Mouse (Mus musculus) liver, embryonic 15.5 days (tissue): ENCODE data around the gene Zfhx3. TPM values are rescaled to one million over a fixed set of nuclear protein-coding genes. Genes with fewer than 3 reads are reported as not detected.

Experiments used
- ATAC-seq: fragments of 200-750 bp; cut with Nextera tagmentation; 2 replicates; pipeline ENCODE4 v1.8.0; 2017; ENCODE audit warnings: moderate number of reproducible peaks, mild to moderate bottlenecking, moderate library complexity; ENCODE audit not compliant: insufficient read depth
- H3K27ac ChIP-seq: fragments of 300-500 bp; sonication (generic); replicated peaks from 2 replicates; pipeline ENCODE4 v1.5.1; 2015; ENCODE audit warnings: mild to moderate bottlenecking, inconsistent platforms
- H3K27me3 ChIP-seq: fragments of 300-500 bp; sonication (generic); 2 replicates; pipeline ENCODE4 v1.6.1; 2015; ENCODE audit warnings: mild to moderate bottlenecking, inconsistent platforms
- H3K36me3 ChIP-seq: fragments of 300-500 bp; sonication (generic); replicated peaks from 2 replicates; pipeline ENCODE4 v1.6.1; 2015; ENCODE audit warnings: moderate library complexity, mild to moderate bottlenecking, inconsistent platforms
- H3K4me1 ChIP-seq: fragments of 300-500 bp; sonication (generic); replicated peaks from 2 replicates; pipeline ENCODE4 v1.6.1; 2015; ENCODE audit warnings: inconsistent platforms
- H3K4me2 ChIP-seq: fragments of 300-500 bp; sonication (generic); 2 replicates; pipeline ENCODE4 v1.6.1; 2015; ENCODE audit warnings: moderate library complexity, mild to moderate bottlenecking, inconsistent platforms
- H3K4me3 ChIP-seq: fragments of 300-500 bp; sonication (generic); replicated peaks from 2 replicates; pipeline ENCODE4 v1.5.1; 2015; ENCODE audit warnings: mild to moderate bottlenecking, inconsistent platforms
- H3K9ac ChIP-seq: fragments of 300-500 bp; sonication (generic); 2 replicates; pipeline ENCODE4 v1.6.1; 2015; ENCODE audit warnings: moderate library complexity, mild to moderate bottlenecking, inconsistent platforms
- H3K9me3 ChIP-seq: fragments of 300-500 bp; sonication (generic); replicated peaks from 2 replicates; pipeline ENCODE4 v1.6.1; 2016; ENCODE audit warnings: inconsistent platforms
- WGBS: fragments of 180-500 bp; shearing (Covaris S2); methylation state at CpG from one replicate; pipeline ENCODE4 v1.1.7; 2015; ENCODE audit warnings: mixed read lengths; ENCODE audit not compliant: insufficient replicate concordance; 5-methylcytosine and 5-hydroxymethylcytosine counted together
- polyA plus RNA-seq: library from polyadenylated mRNA; unstranded; fragments of >200 nt; fragmentation: Nextera tagmentation; extraction: Ambion mirVana; gene quantifications from 2 replicates; pipeline ENCODE4 v1.2.1, GENCODE M21; 2015

Zfhx3 gene
- polyA plus RNA-seq, 1 experiment from 2014 or later: 1.0 TPM

GRCm38 (mm10) chr8:108741651-108742050, 799.2 kb downstream of the Zfhx3 start:
- Histone ChIP-seq H3K36me3 (no peaks in the 10 kb centered on the region), H3K4me1 (peaks cover 29% of the 10 kb centered on the region), H3K27me3 (no peaks in the 10 kb centered on the region), H3K4me2 (no peak overlapping the region), H3K27ac (no peak overlapping the region), H3K4me3 (no peak overlapping the region), H3K9me3 (no peaks in the 10 kb centered on the region), H3K9ac (no peak overlapping the region)
- 70% methylated on average over 4 of the region's 4 CpGs for WGBS
- ATAC-seq: no peak

- peaks cover 28% of the 10 kb centered on the region for H3K4me1 ChIP-seq
- H3K4me3 ChIP-seq: no peak overlapping the region
- no peaks in the 10 kb centered on the region for H3K36me3 ChIP-seq
- H3K9me3 ChIP-seq: no peaks in the 10 kb centered on the region
- 72% methylated on average over 10 of the region's 10 CpGs for WGBS
- H3K9ac ChIP-seq: no peak overlapping the region
- no peak overlapping the region for H3K4me2 ChIP-seq
- H3K27me3 ChIP-seq: no peaks in the 10 kb centered on the region
- ATAC-seq: no peak
- no peak overlapping the region for H3K27ac ChIP-seq
These were observed 800.0 kb downstream of the Zfhx3 start for GRCm38 (mm10) chr8:108742465-108742864.

GRCm38 (mm10) chr8:108743238-108743637, 800.8 kb downstream of the Zfhx3 start:
- no peak for ATAC-seq
- WGBS: 26% methylated on average over 7 of the region's 7 CpGs
- no peaks in the 10 kb centered on the region for H3K36me3 ChIP-seq

GRCm38 (mm10) chr8:108745551-108745950, 803.1 kb downstream of the Zfhx3 start:
- H3K4me2 ChIP-seq: no peak overlapping the region
- peaks cover 32% of the 10 kb centered on the region for H3K4me1 ChIP-seq
- H3K27me3 ChIP-seq: no peaks in the 10 kb centered on the region
- no peak overlapping the region for H3K27ac ChIP-seq
- 59% methylated on average over 7 of the region's 7 CpGs for WGBS
- ATAC-seq: no peak
- no peak overlapping the region for H3K4me3 ChIP-seq
- no peak overlapping the region for H3K9ac ChIP-seq
- H3K9me3 ChIP-seq: no peaks in the 10 kb centered on the region
- H3K36me3 ChIP-seq: no peaks in the 10 kb centered on the region

More at GRCm38 (mm10) chr8:108743238-108743637, 800.8 kb downstream of the Zfhx3 start:
- no peaks in the 10 kb centered on the region for H3K27me3 ChIP-seq
- no peak overlapping the region for H3K4me3 ChIP-seq
- no peak overlapping the region for H3K4me2 ChIP-seq
- H3K9ac ChIP-seq: no peak overlapping the region
- peaks cover 24% of the 10 kb centered on the region for H3K4me1 ChIP-seq
- H3K27ac ChIP-seq: no peak overlapping the region
- no peaks in the 10 kb centered on the region for H3K9me3 ChIP-seq

- ATAC-seq: no peak
- peaks cover 29% of the 10 kb centered on the region for H3K4me1 ChIP-seq
- H3K27ac ChIP-seq: 0 out of 2 replicates have a peak overlapping the region, but pooled peaks have one; percentile 3
- no peaks in the 10 kb centered on the region for H3K36me3 ChIP-seq
- no peaks in the 10 kb centered on the region for H3K27me3 ChIP-seq
- 26% methylated on average over 11 of the region's 11 CpGs for WGBS
- no peaks in the 10 kb centered on the region for H3K9me3 ChIP-seq
- peak overlapping the region; percentile 32 for H3K4me2 ChIP-seq
- H3K9ac ChIP-seq: no peak overlapping the region
- H3K4me3 ChIP-seq: no peak overlapping the region
These were observed 805.7 kb downstream of the Zfhx3 start for GRCm38 (mm10) chr8:108748095-108748494.

- WGBS: 12% methylated on average over 6 of the region's 6 CpGs
- peak overlapping the region; percentile 24; the same call in 1 of the 2 replicates for H3K4me2 ChIP-seq
- no peaks in the 10 kb centered on the region for H3K36me3 ChIP-seq
- peak overlapping the region; percentile 67 for H3K27ac ChIP-seq
- H3K4me1 ChIP-seq: peaks cover 26% of the 10 kb centered on the region
- H3K9ac ChIP-seq: no peak overlapping the region
- H3K4me3 ChIP-seq: no peak overlapping the region
- H3K27me3 ChIP-seq: no peaks in the 10 kb centered on the region
- ATAC-seq: peak; percentile 38
- H3K9me3 ChIP-seq: no peaks in the 10 kb centered on the region
These were observed 806.5 kb downstream of the Zfhx3 start for GRCm38 (mm10) chr8:108748851-108749376.

GRCm38 (mm10) chr8:108750806-108751205, 808.4 kb downstream of the Zfhx3 start:
- Histone ChIP-seq H3K27me3 (no peaks in the 10 kb centered on the region), H3K4me1 (peaks cover 22% of the 10 kb centered on the region), H3K9me3 (no peaks in the 10 kb centered on the region), H3K27ac (no peak overlapping the region), H3K9ac (no peak overlapping the region), H3K4me3 (no peak overlapping the region), H3K36me3 (no peaks in the 10 kb centered on the region), H3K4me2 (no peak overlapping the region)
- WGBS: 68% methylated on average over 9 of the region's 9 CpGs
- no peak for ATAC-seq

GRCm38 (mm10) chr8:108754556-108754955, 812.1 kb downstream of the Zfhx3 start:
- ATAC-seq: no peak
- Histone ChIP-seq H3K27ac (no peak overlapping the region), H3K36me3 (no peaks in the 10 kb centered on the region), H3K9me3 (no peaks in the 10 kb centered on the region), H3K4me1 (peaks cover 16% of the 10 kb centered on the region), H3K9ac (no peak overlapping the region), H3K4me2 (no peak overlapping the region), H3K27me3 (no peaks in the 10 kb centered on the region), H3K4me3 (no peak overlapping the region)
- 65% methylated on average over 6 of the region's 6 CpGs for WGBS

GRCm38 (mm10) chr8:108755400-108756325, 813.2 kb downstream of the Zfhx3 start:
- Histone ChIP-seq H3K27me3 (no peaks in the 10 kb centered on the region), H3K4me2 (no peak overlapping the region), H3K36me3 (no peaks in the 10 kb centered on the region), H3K9me3 (no peaks in the 10 kb centered on the region), H3K4me3 (no peak overlapping the region), H3K4me1 (peaks cover 19% of the 10 kb centered on the region), H3K27ac (no peak overlapping the region), H3K9ac (no peak overlapping the region)
- 72% methylated on average over 19 of the region's 19 CpGs for WGBS
- ATAC-seq: no peak

GRCm38 (mm10) chr8:108759511-108760330, 817.3 kb downstream of the Zfhx3 start:
- Histone ChIP-seq H3K4me2 (no peak overlapping the region), H3K9ac (no peak overlapping the region), H3K4me1 (peaks cover 35% of the 10 kb centered on the region), H3K4me3 (no peak overlapping the region), H3K27me3 (no peaks in the 10 kb centered on the region), H3K27ac (no peak overlapping the region), H3K9me3 (no peaks in the 10 kb centered on the region), H3K36me3 (no peaks in the 10 kb centered on the region)
- ATAC-seq: no peak
- WGBS: 62% methylated on average over 15 of the region's 15 CpGs

GRCm38 (mm10) chr8:108760745-108761144, 818.3 kb downstream of the Zfhx3 start:
- no peak; the same call in 1 of the 2 replicates for ATAC-seq

More at GRCm38 (mm10) chr8:108760745-108761144, 818.3 kb downstream of the Zfhx3 start:
- H3K4me3 ChIP-seq: no peak overlapping the region
- no peaks in the 10 kb centered on the region for H3K36me3 ChIP-seq
- H3K4me1 ChIP-seq: peaks cover 42% of the 10 kb centered on the region
- H3K9me3 ChIP-seq: no peaks in the 10 kb centered on the region
- H3K27ac ChIP-seq: no peak overlapping the region
- WGBS: 68% methylated on average over 10 of the region's 10 CpGs
- H3K9ac ChIP-seq: no peak overlapping the region
- no peak overlapping the region for H3K4me2 ChIP-seq
- H3K27me3 ChIP-seq: no peaks in the 10 kb centered on the region
